Mouse (Mus musculus) stomach, postnatal 0 days (tissue): ENCODE measurements around the gene Ass1. TPM values are rescaled to one million over a fixed set of nuclear protein-coding genes. Genes with fewer than 3 reads are reported as not detected.
A peak's percentile ranks its signal among the peaks of the same experiment; 100 is the strongest.

Experiments
- ATAC-seq: fragments of 200-750 bp; cut with Nextera tagmentation; 2 replicates; pipeline ENCODE4 v1.8.0; 2017; ENCODE audit not compliant: low FRiP score, low TSS enrichment
- DNase-seq: peaks from one replicate; pipeline ENCODE4 v3.0.0-alpha.2; 2016; ENCODE audit warnings: low spot score
- H3K27ac ChIP-seq: fragments of 300-500 bp; sonication (generic); replicated peaks from 2 replicates; pipeline ENCODE4 v1.5.1; 2014; ENCODE audit warnings: mild to moderate bottlenecking, control low read depth
- H3K27me3 ChIP-seq: fragments of 300-500 bp; sonication (generic); 2 replicates; pipeline ENCODE4 v1.6.1; 2014; ENCODE audit warnings: low read length; ENCODE audit not compliant: control insufficient read depth, insufficient read depth
- H3K36me3 ChIP-seq: fragments of 300-500 bp; sonication (generic); 2 replicates; pipeline ENCODE4 v1.6.1; 2014; ENCODE audit warnings: low read length, mixed read lengths; ENCODE audit not compliant: control insufficient read depth, insufficient read depth
- H3K4me1 ChIP-seq: fragments of 300-500 bp; sonication (generic); replicated peaks from 2 replicates; pipeline ENCODE4 v1.6.1; 2014; ENCODE audit warnings: antibody characterized with exemption; ENCODE audit not compliant: control insufficient read depth, insufficient read depth
- H3K4me2 ChIP-seq: fragments of 300-500 bp; sonication (generic); replicated peaks from 2 replicates; pipeline ENCODE4 v1.6.1; 2014; ENCODE audit warnings: low read depth, mild to moderate bottlenecking, control low read depth, moderate library complexity
- H3K4me3 ChIP-seq: fragments of 300-500 bp; sonication (generic); 2 replicates; pipeline ENCODE4 v1.5.1; 2014; ENCODE audit warnings: low read depth, low read length, control low read depth
- H3K9ac ChIP-seq: fragments of 300-500 bp; sonication (generic); 2 replicates; pipeline ENCODE4 v1.6.1; 2014; ENCODE audit warnings: mild to moderate bottlenecking, low read length, control low read depth, mixed read lengths
- H3K9me3 ChIP-seq: fragments of 300-500 bp; sonication (generic); 2 replicates; pipeline ENCODE4 v1.6.1; 2016; ENCODE audit warnings: low read length; ENCODE audit not compliant: control insufficient read depth
- CTCF ChIP-seq: IDR thresholded peaks from 2 replicates; pipeline ENCODE4 v1.5.1; 2016; ENCODE audit warnings: antibody characterized with exemption, low read depth, mild to moderate bottlenecking, moderate library complexity
- EP300 ChIP-seq: optimal IDR thresholded peaks from 2 replicates; pipeline ENCODE3; 2016; ENCODE audit warnings: antibody characterized with exemption
- WGBS: fragments of 180-500 bp; shearing (Covaris S2); extraction: QIAGEN DNeasy Blood & Tissue Kit; methylation state at CpG from one replicate; pipeline ENCODE4 v1.1.7; 2014; 5-methylcytosine and 5-hydroxymethylcytosine counted together
- polyA plus RNA-seq: library from polyadenylated mRNA; unstranded; fragments of >200 nt; fragmentation: Nextera tagmentation; extraction: Ambion mirVana; gene quantifications from 2 replicates; pipeline ENCODE4 v1.2.1, GENCODE M21; 2015

Ass1 gene
- polyA plus RNA-seq, 1 experiment from 2014 or later, result 34.3 TPM

- peak; percentile 34 for ATAC-seq
- Histone ChIP-seq H3K4me1 (peaks cover 2% of the 10 kb centered on the region; the same call in 1 of the 2 replicates), H3K9ac (peak overlapping the region; percentile 59)
These were observed 9.9 kb upstream of the Ass1 start for GRCm38 (mm10) chr2:31460025-31460571.

GRCm38 (mm10) chr2:31460920-31461319, 9.1 kb upstream of the Ass1 start:
- Histone ChIP-seq H3K9me3 (no peaks in the 10 kb centered on the region), H3K27me3 (no peaks in the 10 kb centered on the region), H3K36me3 (no peaks in the 10 kb centered on the region), H3K4me1 (peaks cover 2% of the 10 kb centered on the region; the same call in 1 of the 2 replicates), H3K4me2 (no peak overlapping the region), H3K27ac (no peak overlapping the region), H3K4me3 (no peak overlapping the region), H3K9ac (no peak overlapping the region)
- DNase-seq (no peak), ATAC-seq (no peak)
- TF ChIP-seq CTCF (no peak), EP300 (no peak)
- WGBS, result 72% methylated on average over 7 of the region's 7 CpGs

More at GRCm38 (mm10) chr2:31460025-31460571, 9.9 kb upstream of the Ass1 start:
- Histone ChIP-seq H3K36me3 (no peaks in the 10 kb centered on the region), H3K4me3 (peak overlapping the region; percentile 33), H3K27ac (peak overlapping the region; percentile 70), H3K9me3 (no peaks in the 10 kb centered on the region), H3K4me2 (peak overlapping the region; percentile 60), H3K27me3 (no peaks in the 10 kb centered on the region)
- DNase-seq, result peak; percentile 67
- peak; percentile 72 for TF ChIP-seq CTCF
- no peak for TF ChIP-seq EP300
- WGBS, result 3% methylated on average over 48 of the region's 48 CpGs

- H3K4me1 ChIP-seq, result 0 out of 2 replicates have a peak, but pooled peaks cover 2% of the 10 kb centered on the region
- no peak overlapping the region for H3K4me3 ChIP-seq
- no peaks in the 10 kb centered on the region for H3K27me3 ChIP-seq
- 34% methylated on average over 8 of the region's 8 CpGs for WGBS
- no peak for ATAC-seq
- no peaks in the 10 kb centered on the region for H3K9me3 ChIP-seq
- H3K36me3 ChIP-seq, result no peaks in the 10 kb centered on the region
- H3K27ac ChIP-seq, result no peak overlapping the region
- no peak overlapping the region for H3K9ac ChIP-seq
- no peak for DNase-seq
- H3K4me2 ChIP-seq, result no peak overlapping the region
- TF ChIP-seq EP300, result no peak
- TF ChIP-seq CTCF, result no peak
These were observed 8.0 kb upstream of the Ass1 start for GRCm38 (mm10) chr2:31462051-31462450.

GRCm38 (mm10) chr2:31463253-31463652, 6.8 kb upstream of the Ass1 start:
- H3K9ac ChIP-seq, result no peak overlapping the region
- ATAC-seq (no peak), DNase-seq (no peak)
- H3K27me3 ChIP-seq, result no peaks in the 10 kb centered on the region
- no peak overlapping the region for H3K4me2 ChIP-seq
- 62% methylated on average over 7 of the region's 7 CpGs for WGBS
- no peak for TF ChIP-seq CTCF
- TF ChIP-seq EP300, result no peak
- H3K36me3 ChIP-seq, result no peaks in the 10 kb centered on the region
- no peak overlapping the region for H3K27ac ChIP-seq
- 0 out of 2 replicates have a peak, but pooled peaks cover 2% of the 10 kb centered on the region for H3K4me1 ChIP-seq
- H3K4me3 ChIP-seq, result no peak overlapping the region
- H3K9me3 ChIP-seq, result no peaks in the 10 kb centered on the region

- Histone ChIP-seq H3K9ac (no peak overlapping the region), H3K4me3 (no peak overlapping the region), H3K4me1 (no peaks in the 10 kb centered on the region), H3K36me3 (no peaks in the 10 kb centered on the region), H3K27ac (no peak overlapping the region), H3K27me3 (no peaks in the 10 kb centered on the region), H3K4me2 (no peak overlapping the region), H3K9me3 (no peaks in the 10 kb centered on the region)
- no peak for DNase-seq
- TF ChIP-seq EP300 (no peak), CTCF (no peak)
- 40% methylated on average over 8 of the region's 8 CpGs for WGBS
- 0 out of 2 replicates have a peak, but pooled peaks have one; percentile 27 for ATAC-seq
These were observed 6.1 kb upstream of the Ass1 start for GRCm38 (mm10) chr2:31463696-31464528.

- TF ChIP-seq EP300 (no peak), CTCF (no peak)
- Histone ChIP-seq H3K36me3 (no peaks in the 10 kb centered on the region), H3K9ac (no peak overlapping the region), H3K4me3 (no peak overlapping the region), H3K27ac (no peak overlapping the region), H3K4me1 (no peaks in the 10 kb centered on the region; the same call in 1 of the 2 replicates), H3K9me3 (no peaks in the 10 kb centered on the region), H3K27me3 (no peaks in the 10 kb centered on the region), H3K4me2 (no peak overlapping the region)
- DNase-seq (no peak), ATAC-seq (0 out of 2 replicates have a peak, but pooled peaks have one; percentile 1)
- 77% methylated on average over 6 of the region's 6 CpGs for WGBS
These were observed 5.5 kb upstream of the Ass1 start for GRCm38 (mm10) chr2:31464529-31464910.
